8 mouse cellular contexts compared by ENCODE assay signal in genomic region chr4:136781868-136782578, GRCm38 (mm10). TPM values are rescaled to one million over a fixed set of nuclear protein-coding genes. Genes with fewer than 3 reads are reported as not detected.
DNase-seq lines count a peak whose midpoint lies in the region; ATAC-seq and TF ChIP-seq lines count a peak whose summit lies in the region.

No protein-coding gene starts in this region.

- H3K27me3 ChIP-seq in forebrain, postnatal 0 days (ENCODE audit: insufficient read depth, low read length), result no peaks in the 10 kb centered on the region
- H3K27me3 ChIP-seq in forebrain, embryonic 11.5 days (ENCODE audit: control insufficient read depth, insufficient read depth, low read length), result no peaks in the 10 kb centered on the region
- peaks cover 8% of the 10 kb centered on the region; the same call in 1 of the 2 replicates for H3K27me3 ChIP-seq in heart, embryonic 14.5 days (ENCODE audit: control insufficient read depth, insufficient read depth, low read length)
- no peaks in the 10 kb centered on the region for H3K27me3 ChIP-seq in stomach, postnatal 0 days (ENCODE audit: control insufficient read depth, insufficient read depth, low read length)

- no peak overlapping the region for H3K4me2 ChIP-seq in forebrain, postnatal 0 days (ENCODE audit: low read depth)
- H3K4me2 ChIP-seq in forebrain, embryonic 11.5 days (ENCODE audit: low read depth, low read length, severe bottlenecking), result no peak overlapping the region
- no peak overlapping the region for H3K4me2 ChIP-seq in heart, embryonic 14.5 days (ENCODE audit: low read length)
- H3K4me2 ChIP-seq in stomach, postnatal 0 days (replicated peaks; ENCODE audit: low read depth), result 0 out of 2 replicates have a peak overlapping the region, but pooled peaks have one; percentile 5

- H3K36me3 ChIP-seq in forebrain, postnatal 0 days (ENCODE audit: insufficient read depth), result no peaks in the 10 kb centered on the region
- H3K36me3 ChIP-seq in forebrain, embryonic 11.5 days (ENCODE audit: control insufficient read depth, insufficient read depth, low read length), result no peaks in the 10 kb centered on the region
- H3K36me3 ChIP-seq in heart, embryonic 14.5 days (ENCODE audit: control insufficient read depth, insufficient read depth, low read length), result no peaks in the 10 kb centered on the region
- H3K36me3 ChIP-seq in stomach, postnatal 0 days (ENCODE audit: control insufficient read depth, insufficient read depth, low read length), result no peaks in the 10 kb centered on the region

- no peak for TF ChIP-seq CTCF in forebrain, postnatal 0 days (IDR thresholded peaks at IDR 0.05; ENCODE audit: low read depth)
- peak; percentile 20; the same call in 1 of the 2 replicates for TF ChIP-seq CTCF in stomach, postnatal 0 days (IDR thresholded peaks at IDR 0.05; ENCODE audit: low read depth)

- H3K9me3 ChIP-seq in forebrain, postnatal 0 days (ENCODE audit: low read length), result no peaks in the 10 kb centered on the region
- no peaks in the 10 kb centered on the region for H3K9me3 ChIP-seq in forebrain, embryonic 11.5 days (ENCODE audit: control insufficient read depth, low read length)
- H3K9me3 ChIP-seq in heart, embryonic 14.5 days (ENCODE audit: control insufficient read depth, low read length), result no peaks in the 10 kb centered on the region
- H3K9me3 ChIP-seq in stomach, postnatal 0 days (ENCODE audit: control insufficient read depth, low read length), result no peaks in the 10 kb centered on the region

- no peak overlapping the region for H3K27ac ChIP-seq in forebrain, postnatal 0 days (ENCODE audit: low read depth, low read length)
- H3K27ac ChIP-seq in forebrain, embryonic 11.5 days (ENCODE audit: low read depth, low read length), result no peak overlapping the region
- H3K27ac ChIP-seq in heart, embryonic 14.5 days (replicated peaks in 1 of 2; ENCODE audit: control insufficient read depth in 1 of 2, insufficient read depth in 1 of 2, low read depth in 2 of 2, low read length in 2 of 2), result peak overlapping the region in 1 of 2 experiments; percentile 41; a peak in 1 of 4 replicates
- peak overlapping the region; percentile 65; the same call in 1 of the 2 replicates for H3K27ac ChIP-seq in stomach, postnatal 0 days (replicated peaks)

- 0 out of 2 replicates have a peak, but pooled peaks have one; percentile 9 for ATAC-seq in forebrain, postnatal 0 days
- ATAC-seq in forebrain, embryonic 11.5 days (replicated peaks; ENCODE audit: low FRiP score), result no peak
- no peak for ATAC-seq in heart, embryonic 14.5 days (ENCODE audit: insufficient number of reproducible peaks, insufficient read depth, low FRiP score, low read depth)
- ATAC-seq in stomach, postnatal 0 days (ENCODE audit: low FRiP score, low TSS enrichment), result no peak; the same call in 1 of the 2 replicates
- ATAC-seq in CD4-positive, CD25-positive, alpha-beta regulatory T cell, adult 4 months, result no peak

- peak; percentile 48 for DNase-seq in forebrain, postnatal 0 days
- DNase-seq in forebrain, embryonic 11.5 days (ENCODE audit: low spot score), result no peak
- DNase-seq in 3T3-L1 (ENCODE audit: low read depth, low spot score), result peak; percentile 33
- DNase-seq in cerebellum, postnatal 25 days, result peak; percentile 66
- DNase-seq in layer of hippocampus, adult 9-11 months, result peak; percentile 23
- DNase-seq in stomach, postnatal 0 days (ENCODE audit: low spot score), result peak; percentile 34

- TF ChIP-seq EP300 in stomach, postnatal 0 days (optimal IDR thresholded peaks at IDR 0.05), result no peak

- no peaks in the 10 kb centered on the region; the same call in 1 of the 2 replicates for H3K4me1 ChIP-seq in forebrain, postnatal 0 days (ENCODE audit: insufficient read depth)
- H3K4me1 ChIP-seq in forebrain, embryonic 11.5 days (replicated peaks; ENCODE audit: control insufficient read depth, insufficient read depth, low read length), result peaks cover 35% of the 10 kb centered on the region; the same call in 1 of the 2 replicates
- H3K4me1 ChIP-seq in heart, embryonic 14.5 days (ENCODE audit: control insufficient read depth in 2 of 2, insufficient read depth in 2 of 2, low read length in 2 of 2), result peaks cover 16 to 21% of the 10 kb centered on the region in 2 experiments
- H3K4me1 ChIP-seq in stomach, postnatal 0 days (replicated peaks; ENCODE audit: control insufficient read depth, insufficient read depth), result peaks cover 7% of the 10 kb centered on the region; the same call in 1 of the 2 replicates

- H3K4me3 ChIP-seq in forebrain, postnatal 0 days (ENCODE audit: low read depth, low read length), result no peak overlapping the region
- H3K4me3 ChIP-seq in forebrain, embryonic 11.5 days (ENCODE audit: low read depth, low read length), result no peak overlapping the region
- no peak overlapping the region for H3K4me3 ChIP-seq in heart, embryonic 14.5 days (ENCODE audit: control insufficient read depth in 1 of 2, insufficient read depth in 1 of 2, low read depth in 1 of 2, low read length in 2 of 2)
- H3K4me3 ChIP-seq in stomach, postnatal 0 days (ENCODE audit: low read depth, low read length), result no peak overlapping the region

- no peak overlapping the region for H3K9ac ChIP-seq in forebrain, postnatal 0 days
- no peak overlapping the region for H3K9ac ChIP-seq in forebrain, embryonic 11.5 days (ENCODE audit: low read length)
- H3K9ac ChIP-seq in heart, embryonic 14.5 days (ENCODE audit: low read length), result peak overlapping the region; percentile 8; the same call in 1 of the 2 replicates
- no peak overlapping the region for H3K9ac ChIP-seq in stomach, postnatal 0 days (ENCODE audit: low read length)

- WGBS in forebrain, postnatal 0 days, result 62% methylated on average over 13 of the region's 13 CpGs
- 96% methylated on average over 13 of the region's 13 CpGs for WGBS in forebrain, embryonic 11.5 days
- WGBS in heart, embryonic 14.5 days, result 70% methylated on average over 13 of the region's 13 CpGs
- 51% methylated on average over 13 of the region's 13 CpGs for WGBS in stomach, postnatal 0 days

RNA-seq across cellular contexts. Expression of gene Ephb2, which starts 53.8 kb away (rescaled TPM):
- total RNA-seq in forebrain, postnatal 0 days (2014; rRNA removed), result 79.9 and 85.6 TPM in 2 replicates
- 9.2 and 10.8 TPM in 2 replicates for polyA plus RNA-seq in forebrain, postnatal 0 days (2015; fragmentation: Nextera tagmentation; extraction: Ambion mirVana)
- polyA plus RNA-seq in forebrain, embryonic 11.5 days (2014; fragmentation: Nextera tagmentation; extraction: Ambion mirVana), result 35.8 and 36.9 TPM in 2 replicates
- polyA plus RNA-seq in heart, embryonic 14.5 days (2014; fragmentation: Nextera tagmentation; extraction: Ambion mirVana), result 1.4 and 1.6 TPM in 2 replicates
- 2.3 and 2.5 TPM in 2 replicates for polyA plus RNA-seq in stomach, postnatal 0 days (2015; fragmentation: Nextera tagmentation; extraction: Ambion mirVana)
- polyA plus RNA-seq in CD4-positive, CD25-positive, alpha-beta regulatory T cell, adult 4 months (2017; shearing (Covaris generic)), result not detected
